Mouse (Mus musculus): Measurements from ENCODE around the gene Smoc2. TPM values are rescaled to one million over a fixed set of nuclear protein-coding genes. Genes with fewer than 3 reads are reported as not detected.

The Smoc2 gene
- polyA plus RNA-seq, 1 experiment from 2014 or later = 4.2 TPM

DNA sequence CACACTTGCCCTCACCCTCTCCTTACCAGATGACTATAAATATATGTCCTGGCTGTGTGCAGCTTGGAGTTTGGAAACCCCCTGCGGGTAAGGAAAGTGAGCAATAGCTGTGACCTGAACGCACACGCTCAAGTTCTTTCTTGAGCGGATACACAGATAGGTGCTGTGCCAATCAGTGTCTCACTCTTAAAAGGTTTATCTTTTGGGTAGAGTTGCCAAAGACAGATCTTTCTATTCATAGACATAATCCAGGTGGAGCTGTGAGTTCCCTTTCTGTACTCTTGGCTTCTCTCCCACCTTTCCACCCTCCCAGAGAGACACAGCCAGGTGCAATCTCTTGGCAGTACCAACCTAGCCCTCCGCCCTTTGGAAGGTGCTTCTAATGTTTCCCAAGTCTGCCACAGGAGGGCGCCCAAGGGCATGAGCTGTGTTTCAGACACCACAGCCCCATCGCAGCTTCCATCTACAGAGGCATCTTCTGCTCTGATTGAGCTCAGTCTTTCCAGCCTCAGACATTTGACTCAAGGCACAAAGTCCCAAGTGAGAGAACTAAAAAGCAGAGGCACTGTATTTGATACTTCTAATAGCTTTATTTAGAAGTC is 8.8 kb downstream of the Smoc2 start:
- 42% methylated on average over 7 of the region's 7 CpGs for WGBS
- Histone ChIP-seq H3K9ac (no peak overlapping the region), H3K9me3 (no peaks in the 10 kb centered on the region), H3K27ac (replicated peaks) (no peak overlapping the region), H3K27me3 (peaks cover 3% of the 10 kb centered on the region; the same call in 1 of the 2 replicates), H3K36me3 (no peaks in the 10 kb centered on the region), H3K4me1 (replicated peaks) (no peaks in the 10 kb centered on the region), H3K4me3 (no peak overlapping the region), H3K4me2 (no peak overlapping the region)
- ATAC-seq (ENCODE audit: low FRiP score, low read depth) = peak; percentile 91

DNA sequence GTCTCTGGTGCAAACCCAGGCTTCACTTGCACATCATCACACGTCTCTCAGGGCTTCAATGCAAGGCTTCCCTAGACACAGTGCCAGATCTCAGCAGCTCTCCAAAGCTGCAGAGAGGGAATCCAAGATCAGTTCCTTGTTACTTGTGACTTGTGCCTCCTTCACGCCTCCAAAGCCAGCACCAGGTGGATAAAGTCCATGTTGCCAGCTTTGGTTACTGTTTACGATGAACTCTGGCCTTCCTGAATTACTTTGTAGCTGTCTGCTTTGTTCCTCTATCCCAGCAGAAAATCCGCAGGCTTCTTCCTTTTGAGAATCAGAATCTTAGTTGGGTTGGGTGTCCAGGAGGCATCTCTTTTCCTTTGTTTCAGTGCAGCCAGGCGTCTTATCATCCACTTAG is 14.3 kb downstream of the Smoc2 start:
- Histone ChIP-seq H3K4me1 (replicated peaks) (no peaks in the 10 kb centered on the region), H3K4me2 (no peak overlapping the region), H3K9ac (no peak overlapping the region), H3K27me3 (no peaks in the 10 kb centered on the region), H3K9me3 (no peaks in the 10 kb centered on the region), H3K27ac (replicated peaks) (no peak overlapping the region), H3K4me3 (no peak overlapping the region), H3K36me3 (no peaks in the 10 kb centered on the region)
- 68% methylated on average over 5 of the region's 5 CpGs for WGBS
- no peak for ATAC-seq (ENCODE audit: low FRiP score, low read depth)

DNA sequence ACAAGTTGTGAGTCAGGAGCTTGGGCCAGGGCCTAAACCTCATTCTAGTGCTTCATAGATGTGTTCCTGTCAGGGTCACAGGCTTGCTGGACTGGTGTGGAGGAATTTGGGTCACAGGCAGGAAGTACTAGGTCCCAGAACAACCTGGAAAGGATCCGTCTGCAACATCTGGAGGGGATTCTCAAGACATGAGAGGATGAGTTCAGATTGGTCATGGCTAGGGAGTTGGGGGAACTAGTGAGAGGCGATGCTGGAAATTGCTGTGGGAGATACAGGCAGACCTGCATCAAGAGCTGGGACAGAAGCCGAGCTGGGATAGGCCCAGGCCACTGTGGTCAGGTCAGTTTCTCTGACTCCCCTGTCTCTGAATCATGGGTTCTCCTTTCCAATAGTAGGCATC is 15.8 kb downstream of the Smoc2 start:
- Histone ChIP-seq H3K4me3 (no peak overlapping the region), H3K27ac (replicated peaks) (no peak overlapping the region), H3K27me3 (no peaks in the 10 kb centered on the region), H3K4me1 (replicated peaks) (no peaks in the 10 kb centered on the region), H3K9me3 (no peaks in the 10 kb centered on the region), H3K4me2 (no peak overlapping the region), H3K9ac (no peak overlapping the region), H3K36me3 (no peaks in the 10 kb centered on the region)
- 90% methylated on average over 3 of the region's 3 CpGs for WGBS
- no peak for ATAC-seq (ENCODE audit: low FRiP score, low read depth)

DNA sequence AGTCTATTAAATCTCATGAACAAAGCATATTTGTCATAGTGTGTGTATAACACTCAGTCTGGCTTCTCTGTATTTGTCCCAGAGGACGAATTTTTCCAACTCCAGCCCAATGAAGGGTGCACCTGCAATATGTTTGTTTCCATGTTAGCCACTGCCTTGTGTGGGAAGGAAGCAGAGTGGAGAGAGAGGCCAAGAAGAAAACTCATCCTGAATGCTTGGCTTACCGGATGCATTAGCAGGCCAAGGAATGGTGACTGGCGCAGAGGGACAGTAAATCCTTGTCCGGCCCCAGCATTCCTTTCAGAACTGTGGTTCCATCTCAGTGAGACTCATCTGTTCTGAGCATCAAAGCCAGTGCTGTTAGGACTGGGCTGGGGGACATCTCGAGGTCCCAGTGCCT is 21.1 kb downstream of the Smoc2 start:
- Histone ChIP-seq H3K9me3 (no peaks in the 10 kb centered on the region), H3K27ac (replicated peaks) (no peak overlapping the region), H3K4me2 (no peak overlapping the region), H3K4me1 (replicated peaks) (peaks cover 11% of the 10 kb centered on the region; the same call in 1 of the 2 replicates), H3K9ac (no peak overlapping the region), H3K36me3 (no peaks in the 10 kb centered on the region), H3K27me3 (no peaks in the 10 kb centered on the region), H3K4me3 (no peak overlapping the region)
- ATAC-seq (ENCODE audit: low FRiP score, low read depth) = no peak
- 86% methylated on average over 5 of the region's 5 CpGs for WGBS

DNA sequence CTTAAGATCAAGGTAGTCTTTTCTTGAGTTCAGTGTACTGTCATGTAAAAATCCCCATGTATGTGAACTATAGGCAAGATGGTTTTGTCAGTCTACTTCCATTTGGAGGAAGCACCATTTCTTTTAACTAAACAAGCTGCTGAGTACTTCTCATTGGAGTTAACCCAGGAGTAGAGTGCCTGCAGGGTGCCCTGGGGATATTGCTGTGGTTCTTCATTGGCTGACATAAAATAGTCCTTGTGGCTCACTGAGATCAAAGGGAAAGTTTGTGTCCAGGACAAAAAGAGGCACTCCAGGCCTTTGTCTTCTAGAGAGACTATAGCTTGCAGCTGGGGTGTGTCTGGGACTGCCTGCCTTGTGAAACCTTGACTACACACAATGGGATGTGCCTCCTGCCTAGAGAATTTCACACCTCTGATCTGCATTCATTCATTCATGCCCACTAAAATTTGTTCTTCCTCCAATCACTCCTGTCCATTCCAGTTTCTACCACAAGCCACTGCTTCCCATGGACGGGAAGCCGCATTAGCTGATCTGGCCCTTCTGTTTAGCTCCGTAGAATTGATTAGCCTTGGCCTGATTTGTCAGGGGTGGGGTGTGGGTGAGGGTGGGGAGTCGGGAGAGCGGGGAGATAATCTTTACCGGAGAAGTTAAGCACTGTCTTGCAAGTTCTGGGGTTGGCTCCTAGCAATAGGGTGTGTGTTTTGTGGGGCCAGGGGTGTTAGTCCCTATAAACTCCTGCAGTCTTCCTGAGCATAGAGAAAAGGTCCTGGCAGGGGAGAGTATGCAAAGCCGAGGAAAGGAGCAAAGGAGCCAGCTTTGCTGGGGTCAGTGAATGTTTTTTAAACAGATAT is 22.4 kb downstream of the Smoc2 start:
- Histone ChIP-seq H3K27ac (replicated peaks) (no peak overlapping the region), H3K27me3 (no peaks in the 10 kb centered on the region), H3K36me3 (no peaks in the 10 kb centered on the region), H3K4me2 (no peak overlapping the region), H3K9me3 (no peaks in the 10 kb centered on the region), H3K9ac (no peak overlapping the region), H3K4me3 (no peak overlapping the region), H3K4me1 (replicated peaks) (peaks cover 11% of the 10 kb centered on the region; the same call in 1 of the 2 replicates)
- no peak for ATAC-seq (ENCODE audit: low FRiP score, low read depth)
- 16% methylated on average over 7 of the region's 7 CpGs for WGBS

DNA sequence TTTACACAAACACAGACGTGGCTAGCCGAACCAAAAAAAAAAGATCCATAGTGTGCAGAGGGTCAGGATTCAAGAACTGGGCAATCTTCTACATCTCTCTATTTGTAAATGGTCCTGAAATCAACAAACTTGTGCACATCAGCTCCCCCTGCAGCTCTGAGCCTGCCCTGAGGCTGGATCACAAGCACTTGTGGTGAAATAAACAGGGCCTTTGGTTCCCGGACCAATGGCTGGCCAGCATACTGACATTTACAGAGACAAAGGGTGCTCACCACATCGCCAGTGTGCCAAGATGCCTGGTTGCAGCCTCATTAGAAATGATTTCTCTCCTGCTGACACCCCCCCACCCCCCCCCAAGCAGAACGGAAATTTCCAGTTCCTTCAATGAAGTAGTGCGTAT is 23.1 kb downstream of the Smoc2 start:
- Histone ChIP-seq H3K27ac (replicated peaks) (no peak overlapping the region), H3K36me3 (no peaks in the 10 kb centered on the region), H3K9ac (no peak overlapping the region), H3K9me3 (no peaks in the 10 kb centered on the region), H3K27me3 (no peaks in the 10 kb centered on the region), H3K4me3 (no peak overlapping the region), H3K4me1 (replicated peaks) (peaks cover 11% of the 10 kb centered on the region; the same call in 1 of the 2 replicates), H3K4me2 (no peak overlapping the region)
- 21% methylated on average over 6 of the region's 6 CpGs for WGBS
- ATAC-seq (ENCODE audit: low FRiP score, low read depth) = peak; percentile 68; the same call in 1 of the 2 replicates

DNA sequence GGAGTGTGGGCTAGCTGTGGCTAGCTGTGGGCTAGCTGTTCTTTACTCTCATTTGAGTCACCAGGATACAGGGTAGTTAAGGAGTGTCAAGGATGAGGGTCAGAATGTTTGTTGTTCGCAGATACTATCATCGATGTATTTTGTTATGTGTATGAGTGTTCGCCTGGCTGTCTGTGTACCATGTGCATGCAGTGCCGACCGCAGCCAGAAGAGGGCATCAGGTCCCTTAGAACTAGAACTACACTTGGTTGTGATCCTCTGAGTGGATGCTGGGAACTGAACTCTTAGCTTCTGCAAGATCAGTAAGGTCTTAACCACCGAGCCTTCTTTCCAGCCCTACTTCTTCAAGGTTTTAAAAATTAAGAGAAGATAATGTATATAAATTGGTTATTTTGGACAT is 24.4 kb downstream of the Smoc2 start:
- H3K27me3 ChIP-seq = no peaks in the 10 kb centered on the region
- H3K9me3 ChIP-seq = no peaks in the 10 kb centered on the region
- no peak overlapping the region for H3K4me2 ChIP-seq
- H3K4me3 ChIP-seq = no peak overlapping the region
- H3K36me3 ChIP-seq = no peaks in the 10 kb centered on the region
- no peak overlapping the region for H3K27ac ChIP-seq (replicated peaks)
- 97% methylated on average over 6 of the region's 6 CpGs for WGBS
- no peak for ATAC-seq (ENCODE audit: low FRiP score, low read depth)
- no peak overlapping the region for H3K9ac ChIP-seq
- peaks cover 11% of the 10 kb centered on the region; the same call in 1 of the 2 replicates for H3K4me1 ChIP-seq (replicated peaks)

DNA sequence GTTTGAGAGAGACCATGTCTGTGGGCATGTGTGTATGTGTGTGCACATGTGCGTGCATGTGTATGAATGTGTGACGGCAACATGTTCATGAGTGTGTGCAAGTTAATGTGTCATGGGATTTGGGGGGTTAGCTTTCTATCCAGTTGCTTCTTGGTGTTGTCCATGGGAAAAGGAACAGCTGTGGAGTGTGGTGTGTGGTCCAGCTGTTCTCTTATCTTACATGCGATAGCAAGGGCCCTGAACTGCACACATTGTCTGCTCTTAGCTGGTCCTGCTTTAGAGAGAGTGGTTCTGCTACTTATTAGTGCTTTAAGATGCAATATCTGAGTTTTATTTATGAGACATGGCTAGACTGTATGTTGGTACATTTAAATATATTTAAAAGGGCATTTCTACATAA is 30.6 kb downstream of the Smoc2 start:
- no peaks in the 10 kb centered on the region for H3K9me3 ChIP-seq
- ATAC-seq (ENCODE audit: low FRiP score, low read depth) = no peak
- no peaks in the 10 kb centered on the region for H3K4me1 ChIP-seq (replicated peaks)
- H3K27me3 ChIP-seq = no peaks in the 10 kb centered on the region
- H3K4me2 ChIP-seq = no peak overlapping the region
- no peak overlapping the region for H3K27ac ChIP-seq (replicated peaks)
- H3K4me3 ChIP-seq = no peak overlapping the region
- 98% methylated on average over 3 of the region's 3 CpGs for WGBS
- H3K9ac ChIP-seq = no peak overlapping the region
- no peaks in the 10 kb centered on the region for H3K36me3 ChIP-seq

DNA sequence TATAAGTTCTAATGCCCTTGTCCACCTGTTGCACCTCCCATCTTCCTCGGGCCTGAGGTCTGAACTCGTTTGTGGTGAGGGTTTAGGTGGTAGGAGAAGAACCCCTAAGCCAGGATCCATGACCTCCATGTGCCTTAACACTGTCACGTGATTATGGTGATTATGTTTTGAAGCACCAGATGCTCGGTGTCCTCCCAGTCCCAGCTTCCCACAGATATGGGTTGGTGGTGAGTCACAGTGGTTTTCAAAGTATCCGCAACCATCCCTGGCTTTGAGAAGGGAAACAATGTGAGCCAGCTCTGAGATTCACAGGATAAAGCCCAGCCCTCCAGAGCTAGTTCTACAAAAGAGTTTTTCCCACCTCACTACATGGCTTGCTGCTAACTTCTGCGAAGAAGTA is 33.1 kb downstream of the Smoc2 start:
- Histone ChIP-seq H3K4me1 (replicated peaks) (no peaks in the 10 kb centered on the region), H3K27me3 (no peaks in the 10 kb centered on the region), H3K27ac (replicated peaks) (no peak overlapping the region), H3K36me3 (no peaks in the 10 kb centered on the region), H3K4me2 (no peak overlapping the region), H3K9ac (no peak overlapping the region), H3K9me3 (no peaks in the 10 kb centered on the region), H3K4me3 (no peak overlapping the region)
- WGBS = 92% methylated on average over 6 of the region's 6 CpGs
- ATAC-seq (ENCODE audit: low FRiP score, low read depth) = no peak

DNA sequence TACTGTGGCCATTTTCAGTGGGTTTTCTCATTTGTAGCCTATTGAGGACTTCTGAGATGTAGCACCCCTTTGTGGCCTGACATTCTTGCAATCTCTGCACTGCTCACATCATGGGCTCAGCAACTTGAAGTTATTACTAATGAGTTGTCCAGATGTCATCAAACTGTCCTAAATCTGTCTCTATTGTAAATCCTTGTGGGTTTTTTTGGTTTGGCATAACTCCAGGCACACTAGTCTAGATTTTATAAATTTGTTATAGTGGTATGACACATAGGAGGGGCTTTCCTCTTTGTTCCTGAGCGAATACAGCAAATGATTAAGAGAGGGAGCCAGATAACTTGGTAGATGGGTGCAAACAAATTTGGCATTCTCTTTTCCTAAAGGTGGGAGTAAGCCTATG is 35.0 kb downstream of the Smoc2 start:
- H3K4me1 ChIP-seq (replicated peaks) = no peaks in the 10 kb centered on the region
- 87% methylated on average over 1 of the region's 1 CpGs for WGBS
- H3K4me3 ChIP-seq = no peak overlapping the region
- no peak overlapping the region for H3K27ac ChIP-seq (replicated peaks)
- no peak for ATAC-seq (ENCODE audit: low FRiP score, low read depth)
- H3K9me3 ChIP-seq = no peaks in the 10 kb centered on the region
- H3K4me2 ChIP-seq = no peak overlapping the region
- H3K27me3 ChIP-seq = no peaks in the 10 kb centered on the region
- no peaks in the 10 kb centered on the region for H3K36me3 ChIP-seq
- no peak overlapping the region for H3K9ac ChIP-seq

DNA sequence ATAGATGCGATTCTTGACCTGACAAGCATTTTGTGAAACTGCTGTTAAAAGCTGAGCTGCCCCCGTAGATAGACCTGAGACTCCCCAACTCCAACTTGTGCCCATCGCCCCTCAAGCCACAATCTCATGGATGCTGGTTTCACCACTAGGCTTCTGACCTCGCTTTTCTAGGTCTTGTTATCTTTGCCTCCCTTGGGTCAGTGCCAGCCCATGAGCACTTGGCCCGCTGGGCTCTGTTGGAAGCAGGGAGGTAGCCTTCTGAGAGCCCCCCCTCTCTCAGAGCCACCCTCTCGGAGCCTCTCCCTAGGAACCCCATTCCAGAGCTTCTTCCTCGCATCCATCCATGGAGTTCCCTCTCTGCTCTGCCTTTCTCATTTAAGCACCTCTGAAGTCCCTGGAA is 37.2 kb downstream of the Smoc2 start:
- no peak overlapping the region for H3K9ac ChIP-seq
- H3K36me3 ChIP-seq = no peaks in the 10 kb centered on the region
- no peak overlapping the region for H3K4me3 ChIP-seq
- H3K9me3 ChIP-seq = no peaks in the 10 kb centered on the region
- ATAC-seq (ENCODE audit: low FRiP score, low read depth) = no peak
- H3K27me3 ChIP-seq = no peaks in the 10 kb centered on the region
- H3K4me1 ChIP-seq (replicated peaks) = no peaks in the 10 kb centered on the region
- no peak overlapping the region for H3K27ac ChIP-seq (replicated peaks)
- H3K4me2 ChIP-seq = no peak overlapping the region
- 91% methylated on average over 7 of the region's 7 CpGs for WGBS

DNA sequence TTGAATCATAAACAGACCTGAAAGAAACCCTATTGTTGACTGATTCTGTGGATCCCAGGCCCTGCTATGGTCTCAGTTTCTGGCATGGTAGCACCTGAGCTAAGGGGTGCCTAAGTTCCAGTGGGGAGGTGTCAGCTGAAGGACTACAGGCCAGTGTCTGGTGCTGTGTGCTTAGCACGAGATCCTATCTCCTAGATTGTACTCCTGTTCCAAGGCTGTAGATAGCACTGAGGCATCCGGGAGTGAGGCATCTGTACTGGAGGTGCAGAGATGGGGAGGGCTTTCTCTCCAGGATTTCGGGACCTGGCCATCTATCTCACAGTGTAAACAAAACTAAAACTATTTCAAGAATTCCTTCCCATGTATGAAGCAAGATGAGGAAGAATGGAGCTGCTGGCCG is 38.1 kb downstream of the Smoc2 start:
- H3K27ac ChIP-seq (replicated peaks) = no peak overlapping the region
- H3K4me3 ChIP-seq = no peak overlapping the region
- H3K4me2 ChIP-seq = no peak overlapping the region
- no peaks in the 10 kb centered on the region for H3K4me1 ChIP-seq (replicated peaks)
- ATAC-seq (ENCODE audit: low FRiP score, low read depth) = no peak
- H3K9me3 ChIP-seq = no peaks in the 10 kb centered on the region
- H3K36me3 ChIP-seq = no peaks in the 10 kb centered on the region
- no peak overlapping the region for H3K9ac ChIP-seq
- WGBS = 87% methylated on average over 4 of the region's 4 CpGs
- no peaks in the 10 kb centered on the region for H3K27me3 ChIP-seq
